ENCODE assay signal across 10 mouse cellular contexts in the genomic region with DNA sequence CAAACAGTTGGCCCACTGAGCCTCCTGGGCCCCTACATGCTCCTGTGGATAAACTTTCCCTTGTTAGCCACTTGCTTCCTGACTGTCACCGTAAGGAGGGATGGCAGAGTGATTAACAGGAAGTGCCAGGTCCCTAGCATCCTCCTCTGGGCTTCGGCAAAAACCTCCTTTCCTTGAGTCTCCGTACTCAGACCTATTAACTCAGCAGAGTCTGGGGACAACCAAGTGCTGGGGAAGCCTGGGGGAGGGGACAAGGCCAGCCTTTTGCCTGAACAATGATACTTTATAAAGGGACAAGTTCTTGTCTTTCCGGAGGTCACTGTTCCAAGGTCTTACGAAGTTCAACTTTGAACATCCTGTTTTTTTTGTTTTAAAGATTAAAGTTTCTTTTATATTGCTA. TPM values are rescaled to one million over a fixed set of nuclear protein-coding genes. Genes with fewer than 3 reads are reported as not detected.
A peak's percentile ranks its signal among the peaks of the same experiment; 100 is the strongest.
DNase-seq lines count a peak whose midpoint lies in the region; ATAC-seq and TF ChIP-seq lines count a peak whose summit lies in the region.
"Had no signal": no experiment of that assay in that cellular context is flagged by ENCODE, and none has a peak within 500 bp of the region (broad histone marks: within the 10 kb centered on the region; RNA-seq: fewer than 3 reads in every experiment).

No protein-coding gene starts in this region.

- no peak overlapping the region for H3K4me2 ChIP-seq in forebrain, embryonic 12.5 days
- H3K4me2 ChIP-seq in lung, embryonic 14.5 days, result no peak overlapping the region
- peak overlapping the region; percentile 17; the same call in 1 of the 2 replicates for H3K4me2 ChIP-seq in liver, embryonic 11.5 days
- no peak overlapping the region for H3K4me2 ChIP-seq in forebrain, embryonic 11.5 days (ENCODE audit: low read depth, low read length, severe bottlenecking)
- H3K4me2 ChIP-seq: forebrain, embryonic 15.5 days had no signal

- WGBS in forebrain, embryonic 10.5 days, result 65% methylated on average over 5 of the region's 5 CpGs
- WGBS in forebrain, embryonic 12.5 days, result 50% methylated on average over 5 of the region's 5 CpGs
- WGBS in lung, embryonic 14.5 days, result 23% methylated on average over 5 of the region's 5 CpGs
- WGBS in embryonic facial prominence, embryonic 10.5 days, result 30% methylated on average over 5 of the region's 5 CpGs
- 31% methylated on average over 5 of the region's 5 CpGs for WGBS in liver, embryonic 11.5 days
- 65% methylated on average over 5 of the region's 5 CpGs for WGBS in forebrain, embryonic 11.5 days

- H3K4me3 ChIP-seq in forebrain, embryonic 10.5 days, result no peak overlapping the region
- no peak overlapping the region for H3K4me3 ChIP-seq in forebrain, embryonic 12.5 days (replicated peaks)
- H3K4me3 ChIP-seq in lung, embryonic 14.5 days (ENCODE audit: low read depth, low read length), result no peak overlapping the region
- H3K4me3 ChIP-seq in embryonic facial prominence, embryonic 10.5 days, result no peak overlapping the region
- no peak overlapping the region for H3K4me3 ChIP-seq in liver, embryonic 11.5 days (ENCODE audit: low read depth, low read length)
- no peak overlapping the region for H3K4me3 ChIP-seq in forebrain, embryonic 11.5 days (ENCODE audit: low read depth, low read length)
- H3K4me3 ChIP-seq: forebrain, embryonic 15.5 days had no signal

- no peak overlapping the region for H3K9ac ChIP-seq in forebrain, embryonic 12.5 days
- no peak overlapping the region for H3K9ac ChIP-seq in lung, embryonic 14.5 days
- H3K9ac ChIP-seq in liver, embryonic 11.5 days (ENCODE audit: low read depth, low read length), result no peak overlapping the region
- no peak overlapping the region for H3K9ac ChIP-seq in forebrain, embryonic 11.5 days (ENCODE audit: low read length)
- H3K9ac ChIP-seq: forebrain, embryonic 15.5 days had no signal

- ATAC-seq in forebrain, embryonic 12.5 days (ENCODE audit: low FRiP score), result no peak
- no peak for ATAC-seq in lung, embryonic 14.5 days (ENCODE audit: insufficient read depth)
- ATAC-seq in liver, embryonic 11.5 days (replicated peaks; ENCODE audit: low FRiP score), result no peak
- ATAC-seq in forebrain, embryonic 11.5 days (replicated peaks; ENCODE audit: low FRiP score), result no peak
- ATAC-seq: forebrain, embryonic 15.5 days had no signal

- H3K4me1 ChIP-seq in forebrain, embryonic 10.5 days, result peaks cover 49% of the 10 kb centered on the region
- peaks cover 30% of the 10 kb centered on the region for H3K4me1 ChIP-seq in forebrain, embryonic 12.5 days
- peaks cover 11% of the 10 kb centered on the region; the same call in 1 of the 2 replicates for H3K4me1 ChIP-seq in lung, embryonic 14.5 days (ENCODE audit: insufficient read depth)
- peaks cover 54% of the 10 kb centered on the region for H3K4me1 ChIP-seq in embryonic facial prominence, embryonic 10.5 days
- H3K4me1 ChIP-seq in liver, embryonic 11.5 days (replicated peaks; ENCODE audit: control insufficient read depth, insufficient read depth, low read length), result peaks cover 43% of the 10 kb centered on the region
- H3K4me1 ChIP-seq in forebrain, embryonic 11.5 days (replicated peaks; ENCODE audit: control insufficient read depth, insufficient read depth, low read length), result peaks cover 13% of the 10 kb centered on the region

- no peak for DNase-seq in forebrain, embryonic 10.5 days (ENCODE audit: extremely low spot score, low spot score)
- peak; percentile 39 for DNase-seq in lung, embryonic 14.5 days
- no peak for DNase-seq in lung, postnatal 10 days
- no peak for DNase-seq in embryonic facial prominence, embryonic 10.5 days (ENCODE audit: low spot score)
- DNase-seq in liver, embryonic 11.5 days (ENCODE audit: low spot score), result no peak
- DNase-seq in gastrocnemius, adult 8-10 months (ENCODE audit: low spot score in 2 of 2), result no peak
- DNase-seq in forebrain, embryonic 11.5 days (ENCODE audit: low spot score), result no peak
- DNase-seq: layer of hippocampus, postnatal 36 days had no signal

- peaks cover 24% of the 10 kb centered on the region for H3K36me3 ChIP-seq in forebrain, embryonic 10.5 days (replicated peaks)
- H3K36me3 ChIP-seq in forebrain, embryonic 12.5 days (replicated peaks), result peaks cover 8% of the 10 kb centered on the region; the same call in 1 of the 2 replicates
- peaks cover 5% of the 10 kb centered on the region; the same call in 1 of the 2 replicates for H3K36me3 ChIP-seq in lung, embryonic 14.5 days (ENCODE audit: insufficient read depth)
- peaks cover 33% of the 10 kb centered on the region for H3K36me3 ChIP-seq in embryonic facial prominence, embryonic 10.5 days (replicated peaks)
- H3K36me3 ChIP-seq in liver, embryonic 11.5 days (ENCODE audit: control insufficient read depth, insufficient read depth, low read length), result peaks cover 10% of the 10 kb centered on the region; the same call in 1 of the 2 replicates
- peaks cover 2% of the 10 kb centered on the region for H3K36me3 ChIP-seq in forebrain, embryonic 11.5 days (ENCODE audit: control insufficient read depth, insufficient read depth, low read length)

- no peak for TF ChIP-seq CTCF in lung, embryonic 14.5 days (IDR thresholded peaks at IDR 0.05; ENCODE audit: low read depth)

- H3K9me3 ChIP-seq in forebrain, embryonic 10.5 days, result peaks cover 5% of the 10 kb centered on the region; the same call in 1 of the 2 replicates
- peaks cover 4% of the 10 kb centered on the region; the same call in 1 of the 2 replicates for H3K9me3 ChIP-seq in forebrain, embryonic 12.5 days
- 0 out of 2 replicates have a peak, but pooled peaks cover 2% of the 10 kb centered on the region for H3K9me3 ChIP-seq in lung, embryonic 14.5 days (ENCODE audit: low read depth, low read length)
- H3K9me3 ChIP-seq in embryonic facial prominence, embryonic 10.5 days, result peaks cover 7% of the 10 kb centered on the region; the same call in 1 of the 2 replicates
- no peaks in the 10 kb centered on the region for H3K9me3 ChIP-seq in liver, embryonic 11.5 days (ENCODE audit: control insufficient read depth, low read length)
- no peaks in the 10 kb centered on the region for H3K9me3 ChIP-seq in forebrain, embryonic 11.5 days (ENCODE audit: control insufficient read depth, low read length)
- H3K9me3 ChIP-seq: forebrain, embryonic 15.5 days had no signal

- no peaks in the 10 kb centered on the region for H3K27me3 ChIP-seq in forebrain, embryonic 10.5 days (ENCODE audit: poor library complexity, severe bottlenecking)
- H3K27me3 ChIP-seq in forebrain, embryonic 12.5 days, result no peaks in the 10 kb centered on the region
- H3K27me3 ChIP-seq in lung, embryonic 14.5 days (ENCODE audit: insufficient read depth, low read length), result no peaks in the 10 kb centered on the region
- H3K27me3 ChIP-seq in embryonic facial prominence, embryonic 10.5 days (replicated peaks; ENCODE audit: low read depth, poor library complexity, severe bottlenecking), result no peaks in the 10 kb centered on the region
- H3K27me3 ChIP-seq in liver, embryonic 11.5 days (replicated peaks; ENCODE audit: control insufficient read depth, insufficient read depth, low read length), result no peaks in the 10 kb centered on the region
- H3K27me3 ChIP-seq in forebrain, embryonic 11.5 days (ENCODE audit: control insufficient read depth, insufficient read depth, low read length), result no peaks in the 10 kb centered on the region
- H3K27me3 ChIP-seq: forebrain, embryonic 15.5 days had no signal

- H3K27ac ChIP-seq in forebrain, embryonic 10.5 days, result peak overlapping the region; percentile 76
- no peak overlapping the region for H3K27ac ChIP-seq in forebrain, embryonic 12.5 days
- H3K27ac ChIP-seq in lung, embryonic 14.5 days (ENCODE audit: low read depth), result peak overlapping the region; percentile 22; the same call in 1 of the 2 replicates
- H3K27ac ChIP-seq in embryonic facial prominence, embryonic 10.5 days (replicated peaks), result peak overlapping the region; percentile 12
- peak overlapping the region; percentile 43; the same call in 1 of the 2 replicates for H3K27ac ChIP-seq in liver, embryonic 11.5 days (ENCODE audit: low read depth, low read length)
- no peak overlapping the region for H3K27ac ChIP-seq in forebrain, embryonic 11.5 days (ENCODE audit: low read depth, low read length)
- H3K27ac ChIP-seq: forebrain, embryonic 15.5 days had no signal

RNA-seq across cellular contexts. Expression of a gene that starts 54.7 kb away (rescaled TPM):
- 12.5 and 13.3 TPM in 2 replicates for polyA plus RNA-seq in forebrain, embryonic 10.5 days (2016; fragmentation: Nextera tagmentation; extraction: Ambion mirVana)
- 16.3 and 18.9 TPM in 2 replicates for polyA plus RNA-seq in forebrain, embryonic 12.5 days (2016; fragmentation: Nextera tagmentation; extraction: Ambion mirVana)
- polyA plus RNA-seq in lung, embryonic 14.5 days (2014; fragmentation: Nextera tagmentation; extraction: Ambion mirVana), result 16.8 and 21.1 TPM in 2 replicates
- 15.7 and 17.0 TPM in 2 replicates for polyA plus RNA-seq in embryonic facial prominence, embryonic 10.5 days (2016; fragmentation: Nextera tagmentation; extraction: Ambion mirVana)
- polyA plus RNA-seq in liver, embryonic 11.5 days (2014; fragmentation: Nextera tagmentation; extraction: Ambion mirVana), result 19.3 and 20.6 TPM in 2 replicates
- total RNA-seq in gastrocnemius, adult 8-10 months (2022), result 1 to 10 TPM; 4.1 to 10.0 (median 7.6) TPM
- polyA plus RNA-seq in forebrain, embryonic 11.5 days (2014; fragmentation: Nextera tagmentation; extraction: Ambion mirVana), result 15.9 and 17.3 TPM in 2 replicates

Comparison
In these comparisons a context has a peak if more than half of its experiments do, and no peak if none do; other contexts are left out.
1. H3K27ac ChIP-seq: peak in forebrain, embryonic 10.5 days (single experiment), lung, embryonic 14.5 days (single experiment), embryonic facial prominence, embryonic 10.5 days (single experiment) and liver, embryonic 11.5 days (single experiment); none in forebrain, embryonic 12.5 days (single experiment) and forebrain, embryonic 11.5 days (single experiment).